Mouse (Mus musculus) heart, embryonic 15.5 days (tissue): Measurements from ENCODE around the gene Lsamp. TPM values are rescaled to one million over a fixed set of nuclear protein-coding genes. Genes with fewer than 3 reads are reported as not detected.

Source experiments
- ATAC-seq: fragments of 200-750 bp; cut with Nextera tagmentation; replicated peaks from 2 replicates; pipeline ENCODE4 v1.8.0; 2017; ENCODE audit warnings: low read depth, moderate TSS enrichment; ENCODE audit not compliant: insufficient number of reproducible peaks, insufficient read depth, low FRiP score
- H3K27ac ChIP-seq: fragments of 300-500 bp; sonication (generic); 2 replicates; pipeline ENCODE4 v1.5.1; 2015; ENCODE audit warnings: mild to moderate bottlenecking, inconsistent platforms
- H3K27me3 ChIP-seq: fragments of 300-500 bp; sonication (generic); 2 replicates; pipeline ENCODE4 v1.6.1; 2015; ENCODE audit warnings: inconsistent platforms
- H3K36me3 ChIP-seq: fragments of 300-500 bp; sonication (generic); 2 replicates; pipeline ENCODE4 v1.6.1; 2015; ENCODE audit warnings: mild to moderate bottlenecking, inconsistent platforms
- H3K4me1 ChIP-seq: fragments of 300-500 bp; sonication (generic); replicated peaks from 2 replicates; pipeline ENCODE4 v1.6.1; 2015; ENCODE audit warnings: inconsistent platforms
- H3K4me2 ChIP-seq: fragments of 300-500 bp; sonication (generic); 2 replicates; pipeline ENCODE4 v1.6.1; 2015; ENCODE audit warnings: inconsistent platforms, mild to moderate bottlenecking, moderate library complexity
- H3K4me3 ChIP-seq: fragments of 300-500 bp; sonication (generic); 2 replicates; pipeline ENCODE4 v1.5.1; 2015; ENCODE audit warnings: mild to moderate bottlenecking, inconsistent platforms
- H3K9ac ChIP-seq: fragments of 300-500 bp; sonication (generic); 2 replicates; pipeline ENCODE4 v1.6.1; 2015; ENCODE audit warnings: mild to moderate bottlenecking, inconsistent platforms
- H3K9me3 ChIP-seq: fragments of 300-500 bp; sonication (generic); replicated peaks from 2 replicates; pipeline ENCODE4 v1.6.1; 2016; ENCODE audit warnings: inconsistent platforms
- WGBS: fragments of 180-500 bp; shearing (Covaris S2); methylation state at CpG from one replicate; pipeline ENCODE4 v1.1.7; 2015; ENCODE audit warnings: mixed read lengths; 5-methylcytosine and 5-hydroxymethylcytosine counted together
- polyA plus RNA-seq: library from polyadenylated mRNA; unstranded; fragments of >200 nt; fragmentation: Nextera tagmentation; extraction: Ambion mirVana; gene quantifications from 2 replicates; pipeline ENCODE4 v1.2.1, GENCODE M21; 2015

Gene Lsamp
- polyA plus RNA-seq, 1 experiment from 2014 or later: 1.7 TPM

DNA sequence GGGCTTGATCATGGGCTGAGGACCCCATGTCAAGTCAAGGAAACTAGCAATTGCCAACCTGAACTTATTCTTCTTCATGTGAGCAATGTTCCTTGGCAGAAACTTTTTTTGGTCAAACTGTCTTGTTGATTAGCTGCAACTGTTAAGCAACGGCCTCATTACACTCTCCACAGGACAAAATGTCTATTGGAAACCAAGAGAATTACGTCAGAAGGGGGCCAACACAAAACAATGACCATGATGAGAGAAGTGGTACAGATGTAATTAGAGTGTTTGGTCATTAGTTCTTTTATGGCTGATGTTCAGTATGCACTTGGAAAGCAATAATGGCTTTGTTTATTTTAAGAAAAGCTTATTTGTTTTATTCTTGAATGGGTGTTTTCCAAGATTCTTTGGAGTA lies 989.9 kb downstream of the Lsamp start:
- Histone ChIP-seq H3K36me3 (no peaks in the 10 kb centered on the region), H3K27me3 (no peaks in the 10 kb centered on the region), H3K4me2 (no peak overlapping the region), H3K4me3 (no peak overlapping the region), H3K9me3 (no peaks in the 10 kb centered on the region), H3K4me1 (no peaks in the 10 kb centered on the region), H3K9ac (no peak overlapping the region), H3K27ac (no peak overlapping the region)
- no peak for ATAC-seq
- whole genome bisulfite sequencing: 69% methylated on average over 2 of the region's 2 CpGs

DNA sequence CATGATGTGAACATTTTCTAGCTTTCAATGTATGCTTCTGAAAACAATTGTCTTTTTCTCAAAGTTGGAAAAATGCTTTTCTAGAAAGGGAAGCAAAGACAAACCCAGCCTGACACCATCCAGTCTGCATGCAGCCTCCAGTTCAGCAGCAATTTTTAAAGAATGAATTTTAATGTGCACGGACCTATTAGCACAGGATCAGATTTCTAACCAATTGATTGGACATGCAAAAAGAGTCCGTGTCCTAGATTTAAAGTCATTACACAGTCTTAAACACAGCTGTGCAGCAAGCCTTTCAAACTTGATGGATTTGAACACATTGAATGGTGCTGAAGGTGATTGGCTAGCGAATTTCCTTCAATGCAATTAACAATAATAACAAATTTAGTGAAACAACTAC lies 998.9 kb downstream of the Lsamp start:
- Histone ChIP-seq H3K4me1 (no peaks in the 10 kb centered on the region), H3K36me3 (no peaks in the 10 kb centered on the region), H3K4me3 (no peak overlapping the region), H3K27me3 (no peaks in the 10 kb centered on the region), H3K4me2 (no peak overlapping the region), H3K9me3 (no peaks in the 10 kb centered on the region), H3K9ac (no peak overlapping the region), H3K27ac (no peak overlapping the region)
- ATAC-seq: no peak
- WGBS: 65% methylated on average over 3 of the region's 3 CpGs

DNA sequence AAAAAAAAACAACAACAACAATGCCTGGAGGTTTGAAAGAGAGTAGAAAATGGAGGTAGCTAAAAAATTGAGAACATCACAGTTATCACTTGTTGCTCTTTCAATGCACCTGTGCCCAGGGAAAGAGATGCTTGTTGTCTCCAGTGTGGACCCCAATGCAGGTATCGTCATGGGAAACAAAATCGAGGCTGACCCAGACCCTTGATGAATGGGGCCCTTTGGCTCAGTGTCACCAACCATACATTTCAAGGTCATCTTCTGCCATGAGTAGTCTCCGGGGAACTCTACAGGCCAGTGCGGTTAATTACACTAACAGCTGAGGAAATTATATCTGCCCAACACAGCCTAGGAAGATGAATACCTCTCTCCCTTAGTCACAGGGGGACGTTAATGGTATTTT lies 1023.4 kb downstream of the Lsamp start:
- no peaks in the 10 kb centered on the region for H3K36me3 ChIP-seq
- no peaks in the 10 kb centered on the region for H3K4me1 ChIP-seq
- ATAC-seq: no peak
- no peaks in the 10 kb centered on the region for H3K27me3 ChIP-seq
- WGBS: 69% methylated on average over 5 of the region's 5 CpGs
- H3K4me3 ChIP-seq: no peak overlapping the region
- no peaks in the 10 kb centered on the region for H3K9me3 ChIP-seq
- no peak overlapping the region for H3K9ac ChIP-seq
- no peak overlapping the region for H3K27ac ChIP-seq
- H3K4me2 ChIP-seq: no peak overlapping the region

DNA sequence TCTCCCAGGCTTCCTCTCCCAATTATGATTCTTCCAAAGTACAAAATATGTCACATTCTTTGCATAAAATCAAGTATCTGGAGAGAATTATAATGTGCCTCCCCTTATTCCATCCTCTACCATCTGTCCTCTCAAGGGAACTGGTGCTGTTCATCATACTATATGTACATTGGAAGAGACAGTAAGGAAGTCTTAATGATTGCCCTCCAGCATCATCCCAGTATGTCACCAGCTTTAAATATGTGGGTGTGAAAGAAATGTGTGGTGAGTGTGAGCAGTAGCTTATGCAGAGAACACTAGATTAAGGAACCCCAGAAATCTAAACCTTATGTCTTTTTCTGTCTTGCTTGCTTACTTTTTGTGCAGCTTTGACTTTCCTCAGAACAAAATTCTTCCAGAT lies 1050.6 kb downstream of the Lsamp start:
- H3K36me3 ChIP-seq: no peaks in the 10 kb centered on the region
- no peaks in the 10 kb centered on the region for H3K4me1 ChIP-seq
- H3K9me3 ChIP-seq: no peaks in the 10 kb centered on the region
- H3K27ac ChIP-seq: no peak overlapping the region
- no peaks in the 10 kb centered on the region for H3K27me3 ChIP-seq
- H3K4me3 ChIP-seq: no peak overlapping the region
- H3K4me2 ChIP-seq: no peak overlapping the region
- H3K9ac ChIP-seq: no peak overlapping the region
- no peak for ATAC-seq

DNA sequence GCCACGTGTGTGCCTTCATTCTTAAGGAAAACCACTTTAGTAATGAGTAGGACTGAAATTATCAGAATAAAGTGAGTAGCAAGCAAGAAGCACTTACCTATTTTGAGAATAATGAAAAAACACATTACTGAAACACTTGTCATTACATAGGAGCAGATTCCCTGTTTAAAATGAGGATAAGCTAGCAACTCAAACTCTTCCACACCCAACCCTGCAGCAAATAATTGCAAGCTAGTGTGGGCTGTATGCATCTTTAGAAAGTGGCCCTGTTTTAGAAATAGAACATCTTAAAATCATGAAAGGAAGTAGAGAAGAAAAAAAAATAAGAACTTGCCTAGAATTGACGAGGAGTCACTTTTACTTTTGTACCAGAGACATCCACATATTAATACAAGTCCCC lies 1057.5 kb downstream of the Lsamp start:
- WGBS: 60% methylated on average over 2 of the region's 2 CpGs
- Histone ChIP-seq H3K4me2 (no peak overlapping the region), H3K9me3 (no peaks in the 10 kb centered on the region), H3K9ac (no peak overlapping the region), H3K4me1 (no peaks in the 10 kb centered on the region), H3K4me3 (no peak overlapping the region), H3K27ac (no peak overlapping the region), H3K36me3 (no peaks in the 10 kb centered on the region), H3K27me3 (no peaks in the 10 kb centered on the region)
- no peak for ATAC-seq

DNA sequence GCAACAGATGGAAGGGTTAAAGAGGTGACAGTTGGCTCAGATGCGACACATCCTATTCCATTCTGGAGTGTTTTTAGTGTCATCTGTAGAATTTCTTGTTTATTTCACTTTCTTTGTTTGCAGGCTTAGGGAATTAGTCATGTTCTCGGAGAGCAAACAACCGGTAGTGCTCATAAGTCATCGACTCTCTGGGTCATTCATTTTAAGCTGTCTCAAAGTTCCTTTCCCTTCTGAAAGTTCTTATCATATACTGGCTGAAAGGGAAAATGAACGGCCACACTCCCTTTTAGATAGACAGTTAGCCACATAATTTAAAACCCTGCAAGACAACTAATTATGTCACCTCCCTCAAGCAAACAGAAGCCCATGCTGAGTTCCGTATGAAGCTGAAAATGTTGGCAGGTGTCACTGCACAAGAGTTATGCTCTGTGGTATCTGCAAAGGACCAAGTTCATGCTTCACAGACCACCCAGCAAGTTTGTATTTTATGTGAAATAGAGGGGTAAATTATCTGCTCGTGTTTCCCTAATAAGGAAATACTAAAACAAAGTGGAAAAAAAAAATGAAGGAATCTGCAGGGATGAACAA lies 1079.2 kb downstream of the Lsamp start:
- no peak for ATAC-seq
- Histone ChIP-seq H3K9me3 (no peaks in the 10 kb centered on the region), H3K27me3 (no peaks in the 10 kb centered on the region), H3K4me1 (no peaks in the 10 kb centered on the region), H3K9ac (no peak overlapping the region), H3K36me3 (no peaks in the 10 kb centered on the region), H3K4me3 (no peak overlapping the region), H3K4me2 (no peak overlapping the region), H3K27ac (no peak overlapping the region)
- 49% methylated on average over 7 of the region's 7 CpGs for WGBS

DNA sequence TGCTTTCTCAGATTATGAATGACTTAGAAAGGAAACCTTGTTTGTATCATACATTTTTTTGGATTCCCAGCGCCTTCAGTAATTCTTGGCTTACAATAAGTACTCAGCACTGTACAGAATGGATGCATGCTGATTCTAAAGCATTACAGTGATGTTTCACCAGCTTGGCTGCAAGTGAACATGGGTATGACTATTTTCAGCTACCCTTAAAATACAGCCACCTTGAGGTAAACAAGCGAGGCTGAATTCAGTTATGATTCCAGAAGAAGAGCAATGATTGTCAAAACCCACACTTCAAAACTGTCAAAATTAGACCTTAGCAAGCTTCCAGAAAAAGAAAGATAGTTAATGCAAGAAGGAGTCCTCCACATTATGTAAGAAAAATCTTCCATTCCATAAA lies 1089.3 kb downstream of the Lsamp start:
- no peak overlapping the region for H3K27ac ChIP-seq
- H3K27me3 ChIP-seq: no peaks in the 10 kb centered on the region
- no peak overlapping the region for H3K9ac ChIP-seq
- no peak overlapping the region for H3K4me3 ChIP-seq
- H3K4me2 ChIP-seq: no peak overlapping the region
- H3K4me1 ChIP-seq: no peaks in the 10 kb centered on the region
- H3K9me3 ChIP-seq: no peaks in the 10 kb centered on the region
- WGBS: 80% methylated on average over 2 of the region's 2 CpGs
- no peaks in the 10 kb centered on the region for H3K36me3 ChIP-seq
- ATAC-seq: no peak

DNA sequence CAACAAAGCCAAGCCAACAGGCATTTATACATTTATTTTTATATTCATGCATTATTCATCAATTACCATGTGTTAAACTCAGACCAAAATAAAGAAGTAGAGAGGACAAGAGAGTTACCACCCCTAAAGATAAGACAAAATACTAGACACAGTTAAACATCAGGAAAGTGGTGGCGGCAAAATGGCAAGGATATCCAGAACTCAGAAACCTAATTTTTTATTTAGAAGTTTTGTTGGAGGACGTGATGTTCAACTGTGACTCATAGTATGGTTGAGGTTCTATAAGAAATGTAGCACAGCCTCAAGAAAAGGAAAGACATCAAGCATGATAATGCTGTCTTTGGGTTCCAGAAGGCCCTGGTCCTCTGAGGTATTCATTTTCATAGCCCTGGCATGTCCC lies 1104.5 kb downstream of the Lsamp start:
- H3K4me2 ChIP-seq: no peak overlapping the region
- no peak overlapping the region for H3K9ac ChIP-seq
- H3K4me3 ChIP-seq: no peak overlapping the region
- no peaks in the 10 kb centered on the region for H3K4me1 ChIP-seq
- no peaks in the 10 kb centered on the region for H3K9me3 ChIP-seq
- no peak for ATAC-seq
- no peak overlapping the region for H3K27ac ChIP-seq
- WGBS: 82% methylated on average over 2 of the region's 2 CpGs
- no peaks in the 10 kb centered on the region for H3K27me3 ChIP-seq
- no peaks in the 10 kb centered on the region for H3K36me3 ChIP-seq

DNA sequence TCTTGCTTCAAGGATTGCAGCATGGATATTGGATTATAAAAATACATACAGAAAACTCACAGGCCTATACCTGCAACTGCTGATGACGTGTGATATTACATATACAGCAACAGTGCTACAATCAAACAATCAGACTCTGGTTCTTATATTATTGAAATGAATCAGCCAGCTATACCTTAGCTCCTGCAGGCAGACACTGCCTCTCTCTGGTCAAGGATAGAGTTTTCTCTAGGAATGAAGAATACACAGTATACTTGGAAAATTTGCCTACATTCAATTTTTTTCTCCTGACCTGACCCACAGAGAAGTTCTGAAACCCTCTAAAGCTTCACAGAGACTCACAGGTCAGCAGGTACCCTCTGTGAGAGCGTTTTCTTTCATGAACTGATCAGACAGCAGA lies 1105.9 kb downstream of the Lsamp start:
- no peaks in the 10 kb centered on the region for H3K36me3 ChIP-seq
- no peaks in the 10 kb centered on the region for H3K27me3 ChIP-seq
- ATAC-seq: no peak
- no peak overlapping the region for H3K9ac ChIP-seq
- 53% methylated on average over 2 of the region's 2 CpGs for WGBS
- H3K27ac ChIP-seq: no peak overlapping the region
- no peaks in the 10 kb centered on the region for H3K4me1 ChIP-seq
- H3K4me3 ChIP-seq: no peak overlapping the region
- no peak overlapping the region for H3K4me2 ChIP-seq
- no peaks in the 10 kb centered on the region for H3K9me3 ChIP-seq

DNA sequence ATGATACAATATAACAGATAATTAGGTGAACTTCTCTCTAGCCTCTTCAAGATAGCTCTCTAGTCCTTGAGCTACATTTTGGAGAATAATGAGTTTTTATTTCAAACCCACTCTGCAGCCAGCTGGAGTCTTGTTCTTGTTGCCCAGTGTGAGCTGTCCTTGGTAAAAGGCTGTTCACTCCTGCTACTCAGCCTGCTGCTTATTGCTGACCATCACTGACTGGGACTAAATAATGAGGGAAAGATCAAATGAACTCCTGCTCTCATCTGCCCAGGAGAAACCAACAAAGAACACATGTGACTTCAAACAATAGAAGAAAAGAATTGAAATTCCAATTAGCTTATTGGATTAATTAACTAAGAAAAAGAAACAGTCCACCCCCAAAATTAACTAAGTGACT lies 1107.1 kb downstream of the Lsamp start:
- Histone ChIP-seq H3K4me3 (no peak overlapping the region), H3K9me3 (no peaks in the 10 kb centered on the region), H3K9ac (no peak overlapping the region), H3K27ac (no peak overlapping the region), H3K27me3 (no peaks in the 10 kb centered on the region), H3K4me2 (no peak overlapping the region), H3K36me3 (no peaks in the 10 kb centered on the region), H3K4me1 (no peaks in the 10 kb centered on the region)
- ATAC-seq: no peak

DNA sequence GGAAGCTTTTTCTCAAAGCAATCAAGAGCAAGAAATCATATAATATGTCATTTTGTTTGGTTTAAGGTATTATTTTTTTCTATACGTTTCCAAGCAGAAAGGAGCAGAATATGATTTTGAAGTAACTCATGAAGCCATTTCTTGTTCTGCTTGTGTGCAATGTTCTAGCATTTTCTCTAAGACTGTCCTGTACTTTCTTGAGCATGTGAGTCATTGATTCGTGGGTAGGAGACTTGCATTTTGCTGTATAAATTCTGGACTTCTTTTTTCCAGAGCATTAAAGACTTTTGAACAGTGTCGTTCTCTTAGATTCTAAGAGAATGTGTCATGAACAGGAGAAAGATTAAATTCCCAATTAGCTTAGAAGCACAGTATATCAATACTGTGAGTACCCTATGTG lies 1118.6 kb downstream of the Lsamp start:
- H3K36me3 ChIP-seq: no peaks in the 10 kb centered on the region
- H3K27ac ChIP-seq: no peak overlapping the region
- ATAC-seq: no peak
- no peak overlapping the region for H3K9ac ChIP-seq
- no peaks in the 10 kb centered on the region for H3K4me1 ChIP-seq
- 66% methylated on average over 3 of the region's 3 CpGs for WGBS
- H3K27me3 ChIP-seq: no peaks in the 10 kb centered on the region
- H3K4me2 ChIP-seq: no peak overlapping the region
- H3K9me3 ChIP-seq: no peaks in the 10 kb centered on the region
- no peak overlapping the region for H3K4me3 ChIP-seq

DNA sequence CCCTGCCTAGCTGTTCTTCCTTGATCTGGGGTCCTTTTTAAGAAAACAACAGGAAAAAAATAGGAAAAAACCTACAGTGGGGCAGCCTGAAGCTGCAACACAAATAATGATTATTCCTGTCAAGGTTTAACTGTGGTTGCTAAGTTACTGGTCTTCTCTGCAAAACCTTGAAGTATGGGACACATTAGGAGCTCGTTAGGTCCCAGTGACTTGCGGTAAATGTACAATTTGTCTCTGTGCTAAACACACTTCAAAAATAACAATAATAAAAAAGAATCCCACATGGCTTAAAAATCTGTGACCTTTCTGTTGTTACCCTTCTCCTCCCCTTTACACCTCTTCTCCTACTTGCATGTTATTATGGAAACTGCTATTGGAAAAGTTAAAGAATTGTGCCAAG lies 1140.2 kb downstream of the Lsamp start:
- no peaks in the 10 kb centered on the region for H3K9me3 ChIP-seq
- no peak for ATAC-seq
- H3K4me1 ChIP-seq: no peaks in the 10 kb centered on the region
- H3K9ac ChIP-seq: no peak overlapping the region
- H3K27ac ChIP-seq: no peak overlapping the region
- H3K4me3 ChIP-seq: no peak overlapping the region
- 90% methylated on average over 2 of the region's 2 CpGs for WGBS
- no peaks in the 10 kb centered on the region for H3K36me3 ChIP-seq
- no peaks in the 10 kb centered on the region for H3K27me3 ChIP-seq
- no peak overlapping the region for H3K4me2 ChIP-seq
